In genomic region chr7:130520812-130521422, GRCm38 (mm10) we compare ENCODE assay signal across 7 mouse cellular contexts. TPM values are rescaled to one million over a fixed set of nuclear protein-coding genes. Genes with fewer than 3 reads are reported as not detected.
DNase-seq lines count a peak whose midpoint lies in the region; ATAC-seq and TF ChIP-seq lines count a peak whose summit lies in the region.

No protein-coding gene starts in this region.

- H3K27me3 ChIP-seq in embryonic facial prominence, embryonic 13.5 days, result no peaks in the 10 kb centered on the region
- H3K27me3 ChIP-seq in kidney, embryonic 15.5 days, result no peaks in the 10 kb centered on the region
- no peaks in the 10 kb centered on the region for H3K27me3 ChIP-seq in megakaryocyte, embryonic 14.5 days (replicated peaks)

- no peaks in the 10 kb centered on the region for H3K9me3 ChIP-seq in embryonic facial prominence, embryonic 13.5 days
- no peaks in the 10 kb centered on the region for H3K9me3 ChIP-seq in kidney, embryonic 15.5 days (replicated peaks)
- H3K9me3 ChIP-seq in megakaryocyte, embryonic 14.5 days, result no peaks in the 10 kb centered on the region

- no peak overlapping the region for H3K4me3 ChIP-seq in left cerebral cortex, adult 2 months
- no peak overlapping the region; the same call in 1 of the 2 replicates for H3K4me3 ChIP-seq in embryonic facial prominence, embryonic 13.5 days
- H3K4me3 ChIP-seq in kidney, embryonic 15.5 days (replicated peaks), result no peak overlapping the region
- H3K4me3 ChIP-seq in megakaryocyte, embryonic 14.5 days (replicated peaks), result peak overlapping the region; percentile 14

- H3K27ac ChIP-seq in left cerebral cortex, adult 2 months, result peak overlapping the region; percentile 99
- H3K27ac ChIP-seq in embryonic facial prominence, embryonic 13.5 days, result peak overlapping the region; percentile 95
- peak overlapping the region; percentile 99 for H3K27ac ChIP-seq in kidney, embryonic 15.5 days

- DNase-seq in left cerebral cortex, adult 2 months (ENCODE audit: extremely low spot score in 1 of 2, low spot score in 2 of 2), result no peak
- no peak for DNase-seq in left cerebral cortex, postnatal 14 days (ENCODE audit: low spot score in 2 of 2)
- no peak for DNase-seq in cerebellum, postnatal 10 days
- DNase-seq in right cerebral cortex, postnatal 10 days (ENCODE audit: low spot score in 2 of 2), result no peak

- whole genome bisulfite sequencing in embryonic facial prominence, embryonic 13.5 days, result 88% methylated on average over 14 of the region's 14 CpGs
- WGBS in kidney, embryonic 15.5 days, result 83% methylated on average over 14 of the region's 14 CpGs

- H3K4me2 ChIP-seq in embryonic facial prominence, embryonic 13.5 days, result 0 out of 2 replicates have a peak overlapping the region, but pooled peaks have one; percentile 83
- peak overlapping the region; percentile 85; the same call in 1 of the 2 replicates for H3K4me2 ChIP-seq in kidney, embryonic 15.5 days

- no peaks in the 10 kb centered on the region for H3K36me3 ChIP-seq in embryonic facial prominence, embryonic 13.5 days
- H3K36me3 ChIP-seq in kidney, embryonic 15.5 days, result no peaks in the 10 kb centered on the region
- peaks cover 2% of the 10 kb centered on the region for H3K36me3 ChIP-seq in megakaryocyte, embryonic 14.5 days (replicated peaks; ENCODE audit: low read length)

- TF ChIP-seq CTCF in left cerebral cortex, adult 2 months (IDR thresholded peaks at IDR 0.05), result no peak

- intact Hi-C loops in left cerebral cortex, adult 2 months (cut with DNase I), result loop anchor here (10.0 kb wide), 1 partner anchor 394 kb away; no protein-coding TSS in a partner anchor
- intact Hi-C loops in left cerebral cortex, postnatal 14 days (cut with DNase I), result no loop called here

- ATAC-seq in embryonic facial prominence, embryonic 13.5 days (ENCODE audit: insufficient number of reproducible peaks, insufficient read depth, low FRiP score, low TSS enrichment, low read depth), result no peak
- no peak for ATAC-seq in kidney, embryonic 15.5 days (replicated peaks; ENCODE audit: low FRiP score)

- H3K9ac ChIP-seq in embryonic facial prominence, embryonic 13.5 days, result no peak overlapping the region
- no peak overlapping the region for H3K9ac ChIP-seq in kidney, embryonic 15.5 days

- H3K4me1 ChIP-seq in embryonic facial prominence, embryonic 13.5 days, result peaks cover 24% of the 10 kb centered on the region
- peaks cover 21% of the 10 kb centered on the region for H3K4me1 ChIP-seq in kidney, embryonic 15.5 days
- H3K4me1 ChIP-seq in megakaryocyte, embryonic 14.5 days, result peaks cover 50% of the 10 kb centered on the region

RNA-seq across cellular contexts. Expression of gene Ate1, which starts 0.7 kb away (rescaled TPM):
- 10 to 100 TPM; 63.8 to 64.7 TPM for total RNA-seq in left cerebral cortex, adult 2 months (2021)
- total RNA-seq in left cerebral cortex, postnatal 14 days (2021), result 10 to 100 TPM; 52.2 to 54.0 TPM
- 56.3 and 72.3 TPM in 2 replicates for polyA plus RNA-seq in embryonic facial prominence, embryonic 13.5 days (2015; fragmentation: Nextera tagmentation; extraction: Ambion mirVana)
- polyA plus RNA-seq in kidney, embryonic 15.5 days (2015; fragmentation: Nextera tagmentation; extraction: Ambion mirVana), result 72.3 and 75.5 TPM in 2 replicates
- 2.4 and 2.8 TPM in 2 replicates for polyA plus RNA-seq in megakaryocyte, embryonic 14.5 days (2012; ENCODE audit: insufficient read depth, low replicate concordance)

RNA-seq across cellular contexts. Expression of gene Nsmce4a, which starts 52.0 kb away (rescaled TPM):
- total RNA-seq in left cerebral cortex, adult 2 months (2021), result 10 to 100 TPM; 33.6 to 40.3 TPM
- total RNA-seq in left cerebral cortex, postnatal 14 days (2021), result 10 to 100 TPM; 28.0 to 31.0 TPM
- 161 and 171 TPM in 2 replicates for polyA plus RNA-seq in embryonic facial prominence, embryonic 13.5 days (2015; fragmentation: Nextera tagmentation; extraction: Ambion mirVana)
- polyA plus RNA-seq in kidney, embryonic 15.5 days (2015; fragmentation: Nextera tagmentation; extraction: Ambion mirVana), result 170 TPM in 2 replicates
- polyA plus RNA-seq in megakaryocyte, embryonic 14.5 days (2012; ENCODE audit: insufficient read depth, low replicate concordance), result 50.8 and 64.5 TPM in 2 replicates

RNA-seq across cellular contexts. Expression of gene Tacc2, which starts 56.3 kb away (rescaled TPM):
- total RNA-seq in left cerebral cortex, adult 2 months (2021), result 10 to 100 TPM; 65.9 to 67.6 TPM
- total RNA-seq in left cerebral cortex, postnatal 14 days (2021), result 10 to 100 TPM; 68.9 to 70.3 TPM
- polyA plus RNA-seq in embryonic facial prominence, embryonic 13.5 days (2015; fragmentation: Nextera tagmentation; extraction: Ambion mirVana), result 42.0 and 43.8 TPM in 2 replicates
- 31.4 and 35.9 TPM in 2 replicates for polyA plus RNA-seq in kidney, embryonic 15.5 days (2015; fragmentation: Nextera tagmentation; extraction: Ambion mirVana)
- 3.2 and 7.6 TPM in 2 replicates for polyA plus RNA-seq in megakaryocyte, embryonic 14.5 days (2012; ENCODE audit: insufficient read depth, low replicate concordance)

Comparison
In these comparisons a context has a peak if more than half of its experiments do, and no peak if none do; other contexts are left out.
1. RNA of gene Ate1, which starts 0.7 kb away (polyA plus RNA-seq): 72.3 to 75.5 TPM in kidney, embryonic 15.5 days and 56.3 to 72.3 TPM in embryonic facial prominence, embryonic 13.5 days; 2.4 to 2.8 TPM in megakaryocyte, embryonic 14.5 days; every median in the first group is over 10 times any median in the second.
2. Peak in every context shown above with its lines, with median percentiles within 50 percentile points of each other: H3K27ac ChIP-seq.